Mouse (Mus musculus) splenic B cell, adult 2 months (primary cell): ENCODE results near the gene Tubgcp2.
A peak's percentile ranks its signal among the peaks of the same experiment; 100 is the strongest.

Source experiments
- DNase-seq: peaks from one replicate; pipeline ENCODE4 v3.0.0-alpha.2; 2011; ENCODE audit warnings: low read depth, low spot score
- H3K27me3 ChIP-seq: 2 replicates; pipeline ENCODE4 v1.6.1; 2012; ENCODE audit warnings: mild to moderate bottlenecking, low read length, moderate library complexity, mixed read lengths; ENCODE audit not compliant: control insufficient read depth, poor library complexity, insufficient read depth, severe bottlenecking
- H3K36me3 ChIP-seq: 2 replicates; pipeline ENCODE4 v1.6.1; 2012; ENCODE audit warnings: mild to moderate bottlenecking, low read length, moderate library complexity, mixed read lengths; ENCODE audit not compliant: control insufficient read depth, poor library complexity, insufficient read depth, severe bottlenecking

Gene Tubgcp2

DNA sequence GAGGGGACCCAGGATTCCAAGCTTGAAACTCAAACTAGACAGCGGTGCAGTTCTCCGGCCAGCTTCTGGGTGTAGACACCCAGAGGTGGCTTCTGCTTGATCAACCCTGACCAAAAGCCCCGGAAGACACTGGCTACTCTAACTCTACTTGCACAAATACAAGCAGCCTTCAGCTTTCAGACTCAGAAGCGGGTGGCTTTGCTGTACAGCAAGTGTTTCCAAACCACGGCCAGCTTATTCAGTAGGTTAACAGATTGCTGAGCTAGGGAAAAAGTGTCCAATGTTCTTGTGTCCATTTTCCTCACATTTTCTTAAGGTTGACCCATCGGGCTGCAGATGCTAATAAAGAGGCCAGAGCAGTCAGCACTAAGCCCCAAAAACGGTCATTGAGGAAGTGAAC lies 22.1 kb upstream of the Tubgcp2 start:
- DNase-seq: no peak
- Histone ChIP-seq H3K36me3 (no peaks in the 10 kb centered on the region), H3K27me3 (peaks cover 4% of the 10 kb centered on the region)

DNA sequence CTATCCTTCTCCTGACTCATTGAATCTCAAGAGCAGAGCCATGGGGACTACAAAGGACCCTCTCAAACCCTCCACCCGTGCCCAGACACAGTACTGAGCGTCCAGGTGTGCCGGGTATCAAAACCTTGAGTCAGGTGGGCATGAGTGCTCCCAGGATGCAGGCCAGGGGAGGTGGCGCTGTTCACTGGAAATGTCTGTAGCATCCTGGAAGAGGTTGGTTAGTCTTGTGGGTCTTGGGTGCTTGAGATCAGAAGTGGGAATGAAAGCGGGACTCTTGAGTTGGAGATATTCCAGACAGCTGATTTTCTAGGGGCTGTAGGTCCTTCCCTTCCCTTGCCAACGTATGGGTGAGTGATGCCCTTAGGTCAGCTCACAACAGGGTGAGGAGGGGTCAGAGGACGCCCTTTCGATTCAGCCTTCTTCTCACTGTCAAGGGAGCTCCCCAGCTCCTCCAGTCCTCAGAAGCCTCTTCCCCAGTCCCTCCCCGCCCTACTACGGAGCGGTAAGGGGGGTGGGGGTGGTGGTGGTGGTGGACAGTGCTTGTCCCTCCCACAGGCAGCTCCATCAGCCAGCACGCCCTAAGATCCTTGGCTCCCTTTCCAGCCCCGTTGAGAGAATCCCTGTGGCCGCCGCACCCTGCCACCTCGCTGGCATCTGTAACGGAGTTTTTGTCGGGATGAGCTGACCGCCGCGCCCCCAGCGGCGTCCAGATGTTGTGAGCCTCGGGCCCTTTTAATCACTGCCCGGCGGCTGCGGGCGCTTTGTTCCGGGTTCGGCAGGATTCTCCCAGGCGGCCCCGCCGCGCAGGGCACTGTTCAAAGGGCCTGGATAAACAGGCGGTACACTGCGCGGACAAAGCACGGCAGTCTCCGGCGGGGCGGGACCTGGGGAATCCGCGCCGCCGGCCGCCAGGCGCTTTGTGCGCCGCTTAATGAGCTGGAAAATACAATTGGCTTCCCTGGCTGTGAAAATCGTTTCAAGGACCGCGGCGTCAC lies 21.2 kb upstream of the Tubgcp2 start:
- Histone ChIP-seq H3K27me3 (peaks cover 4% of the 10 kb centered on the region), H3K36me3 (no peaks in the 10 kb centered on the region)
- no peak for DNase-seq

DNA sequence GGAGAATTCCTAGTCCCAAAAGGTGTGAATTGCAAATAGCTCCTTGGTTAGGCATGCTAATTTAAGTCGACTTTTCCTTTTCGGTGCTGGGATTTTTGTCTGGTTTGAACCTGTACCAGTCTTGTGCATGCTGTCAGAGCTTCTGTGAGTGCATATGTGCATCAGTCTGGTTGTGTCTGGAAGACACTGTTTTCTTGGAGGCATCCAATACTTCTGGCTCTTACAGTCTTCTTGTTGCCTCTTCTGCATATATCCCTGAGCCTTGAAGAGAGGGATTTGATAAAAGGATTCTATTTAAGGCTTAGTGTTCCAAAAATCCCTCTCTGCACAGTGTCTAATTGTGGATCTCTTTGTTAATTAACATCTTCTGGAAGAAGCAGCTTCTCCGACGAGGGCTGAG lies 17.7 kb upstream of the Tubgcp2 start:
- Histone ChIP-seq H3K36me3 (no peaks in the 10 kb centered on the region), H3K27me3 (peaks cover 4% of the 10 kb centered on the region)
- DNase-seq: no peak

DNA sequence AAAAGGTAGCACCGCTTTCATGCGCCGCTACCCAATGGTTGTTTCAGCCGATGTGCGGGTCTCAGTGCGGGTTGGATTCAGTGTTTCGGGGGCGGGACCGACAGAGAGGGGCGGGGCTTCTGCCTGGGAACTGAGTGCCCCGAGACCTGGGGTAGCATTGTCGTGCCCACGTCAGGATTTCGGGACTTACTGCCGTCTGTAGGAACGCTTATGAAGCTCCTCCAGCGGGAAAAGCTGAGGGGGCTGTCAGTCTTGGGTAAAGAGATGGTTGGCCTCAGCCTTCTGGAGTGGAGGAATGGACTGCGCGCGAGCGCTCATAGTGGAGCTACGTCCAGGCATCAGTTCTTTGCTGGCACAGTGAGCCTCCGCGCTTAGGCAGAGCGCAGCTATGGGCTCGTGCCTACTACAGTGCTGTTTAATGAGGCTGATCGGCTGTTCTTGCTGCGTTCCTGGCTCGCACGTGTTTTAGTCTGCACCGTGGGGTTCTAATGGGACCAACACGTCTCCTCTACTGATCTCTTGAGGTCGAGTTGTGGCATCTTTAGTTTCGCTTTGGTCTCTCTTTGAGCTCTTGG lies 12.7 kb upstream of the Tubgcp2 start:
- DNase-seq: peak; percentile 31
- Histone ChIP-seq H3K36me3 (no peaks in the 10 kb centered on the region), H3K27me3 (no peaks in the 10 kb centered on the region)

DNA sequence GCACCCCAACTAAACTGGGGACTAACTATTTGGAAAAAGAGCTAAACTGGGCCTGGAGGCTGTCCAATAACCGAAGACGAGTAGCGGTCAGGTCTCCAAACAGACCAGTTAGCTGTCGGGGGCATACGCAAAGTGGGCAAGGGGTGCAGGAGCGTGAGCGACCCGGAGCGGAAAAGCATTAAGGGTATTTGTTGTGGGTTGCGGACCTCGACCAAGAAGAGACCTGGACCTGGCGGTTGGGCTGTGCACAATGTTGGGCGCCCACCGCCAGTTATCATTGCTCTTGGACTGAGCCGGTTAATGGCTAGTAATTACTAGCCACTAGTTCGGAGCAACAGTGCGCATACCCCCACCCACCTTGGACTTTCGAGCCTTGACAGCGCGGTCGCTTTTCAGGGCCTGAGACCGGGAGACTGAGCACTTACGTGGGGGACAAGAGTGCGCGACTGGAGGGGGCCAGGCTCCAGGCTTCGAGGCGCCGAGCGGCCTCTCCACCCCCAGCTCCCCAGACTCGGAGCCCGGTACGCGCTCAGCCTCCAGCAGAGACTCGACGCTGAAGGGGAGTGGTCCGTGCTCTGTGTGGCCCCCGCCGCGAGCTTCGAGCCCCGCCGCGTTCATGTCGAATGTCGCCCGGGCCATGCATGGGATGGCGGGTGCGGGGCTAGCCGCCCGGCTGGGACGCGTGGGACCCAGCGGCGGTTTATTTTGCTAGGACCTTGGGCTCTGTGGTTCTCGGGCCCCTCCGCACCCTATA lies 12.1 kb upstream of the Tubgcp2 start, which contains the start of gene Msx3:
Msx3 (minus strand) TSS at position 729 of the 754 bp plus-strand sequence.
- Histone ChIP-seq H3K36me3 (no peaks in the 10 kb centered on the region), H3K27me3 (no peaks in the 10 kb centered on the region)
- no peak for DNase-seq

DNA sequence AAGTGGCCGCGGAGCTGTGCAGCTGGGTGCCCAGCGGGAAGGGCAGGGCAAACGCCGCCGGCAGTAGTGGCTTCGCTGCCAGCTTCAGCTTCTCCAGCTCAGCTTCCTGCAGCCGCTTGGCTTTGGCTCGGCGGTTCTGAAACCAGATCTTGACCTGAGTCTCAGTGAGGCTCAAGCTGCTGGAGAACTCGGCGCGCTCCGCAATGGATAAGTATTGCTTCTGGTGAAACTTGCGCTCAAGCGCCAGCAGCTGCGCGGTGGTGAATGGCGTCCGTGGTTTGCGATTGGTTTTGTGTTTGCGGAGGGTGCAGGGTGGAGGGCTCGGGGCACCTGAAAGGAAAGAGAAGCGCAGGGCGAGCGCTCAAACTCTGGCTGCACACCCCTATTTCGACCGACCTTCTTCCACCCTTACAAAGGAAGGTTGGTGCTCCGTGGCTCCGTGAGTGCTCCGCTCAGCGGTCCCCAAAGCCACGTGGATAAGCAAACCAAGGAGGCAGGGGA lies 11.4 kb upstream of the Tubgcp2 start:
- no peaks in the 10 kb centered on the region for H3K27me3 ChIP-seq
- H3K36me3 ChIP-seq: no peaks in the 10 kb centered on the region
- DNase-seq: no peak

DNA sequence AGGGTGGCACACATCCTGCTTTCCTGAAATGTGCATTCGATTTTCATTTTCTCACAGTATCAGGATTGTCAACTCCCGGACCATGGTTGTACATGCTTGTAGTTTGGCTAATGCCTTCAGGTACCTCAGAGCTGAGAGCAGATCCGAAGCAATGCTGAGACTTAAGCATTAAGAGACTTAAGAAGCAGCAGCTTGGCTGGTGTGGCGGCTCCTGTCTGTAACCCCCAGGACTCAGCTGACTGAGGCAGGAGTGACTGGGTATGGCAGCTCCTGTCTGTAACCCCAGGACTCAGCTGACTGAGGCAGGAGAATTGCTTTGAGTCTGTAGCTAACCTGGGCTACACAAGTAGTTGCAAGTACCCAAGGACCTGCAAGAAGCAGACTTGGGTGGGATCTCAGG lies 9.1 kb upstream of the Tubgcp2 start:
- Histone ChIP-seq H3K36me3 (no peaks in the 10 kb centered on the region), H3K27me3 (no peaks in the 10 kb centered on the region)
- no peak for DNase-seq

DNA sequence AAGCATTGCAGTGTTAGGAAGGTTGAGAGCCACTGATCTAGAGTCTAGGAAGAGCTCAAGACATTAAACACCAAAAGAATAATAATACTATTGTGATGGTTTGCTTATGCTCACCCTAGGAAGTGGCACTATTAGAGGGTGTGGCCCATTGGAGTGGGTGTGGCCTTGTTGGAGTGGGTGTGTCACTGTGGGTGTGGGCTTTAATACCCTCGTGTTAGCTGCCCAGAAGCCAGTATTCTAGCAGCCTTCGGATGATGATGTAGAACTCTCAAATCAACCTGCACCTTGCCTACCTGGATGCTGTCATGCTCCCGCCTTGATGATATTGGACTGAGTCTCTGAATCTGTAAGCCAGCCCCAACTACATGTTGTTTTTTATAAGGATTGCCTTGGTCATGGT lies 6.3 kb upstream of the Tubgcp2 start:
- no peaks in the 10 kb centered on the region for H3K27me3 ChIP-seq
- no peak for DNase-seq

DNA sequence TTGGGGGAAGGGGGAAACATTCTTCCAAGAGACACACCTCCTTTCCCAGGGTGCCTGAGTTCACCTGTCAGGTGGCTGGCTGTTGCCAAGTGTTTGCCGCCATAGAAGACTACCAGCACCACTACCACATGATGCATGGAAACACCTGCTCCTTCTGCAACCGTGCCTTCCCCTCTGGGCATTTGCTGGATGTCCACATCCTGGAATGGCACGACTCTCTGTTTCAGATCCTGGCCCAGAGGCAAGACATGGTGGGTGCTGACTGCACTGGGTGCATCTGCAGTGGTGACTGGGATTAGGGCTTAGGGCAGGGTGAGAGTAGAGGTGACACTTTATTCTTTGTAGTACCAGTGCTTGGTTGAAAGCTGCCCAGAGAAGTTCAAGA lies 694 bp upstream of the Tubgcp2 start:
- Histone ChIP-seq H3K27me3 (no peaks in the 10 kb centered on the region), H3K36me3 (no peaks in the 10 kb centered on the region)
- DNase-seq: no peak

More for the DNA sequence above, 6.3 kb upstream of the Tubgcp2 start:
- H3K36me3 ChIP-seq: no peaks in the 10 kb centered on the region

DNA sequence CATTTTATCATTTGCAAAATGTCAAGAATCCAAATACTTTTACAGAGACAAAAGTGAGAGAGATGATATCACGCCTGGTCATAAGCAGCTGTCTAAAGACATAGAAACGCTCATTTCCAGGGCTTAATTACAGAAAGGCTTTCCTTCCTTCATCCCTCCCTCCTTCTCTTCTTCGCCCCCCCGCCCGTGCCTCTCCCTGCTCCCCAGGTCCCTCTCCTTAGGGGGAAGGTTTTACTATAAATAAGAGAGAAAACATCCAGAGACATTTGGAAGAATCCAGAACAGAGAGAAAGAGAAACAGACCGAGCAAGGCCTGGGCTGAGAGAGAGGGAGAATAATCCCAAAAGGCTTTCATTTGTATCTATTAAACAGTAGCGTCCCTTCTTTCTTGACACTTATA lies 1.0 kb downstream of the Tubgcp2 start:
- no peak for DNase-seq
- H3K27me3 ChIP-seq: no peaks in the 10 kb centered on the region
- H3K36me3 ChIP-seq: no peaks in the 10 kb centered on the region

DNA sequence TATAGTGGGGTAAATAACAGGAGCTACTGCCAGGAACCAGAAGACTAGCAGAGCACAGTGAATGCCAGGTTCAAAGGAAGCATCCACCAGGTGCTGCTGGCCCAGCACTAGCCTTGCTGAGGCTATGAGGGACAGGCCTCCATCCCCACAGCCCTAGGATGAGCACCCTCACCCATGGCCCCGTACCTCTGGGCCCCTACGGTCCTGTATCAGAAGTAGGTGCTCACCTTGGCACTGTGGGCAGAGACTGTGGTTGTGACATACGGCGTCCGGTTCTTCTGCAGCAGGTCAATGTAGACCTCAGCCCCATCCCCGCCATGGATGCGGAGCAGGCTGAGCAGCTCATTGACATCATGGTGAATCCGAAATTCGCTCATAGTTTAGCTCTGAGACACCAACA lies 3.1 kb downstream of the Tubgcp2 start:
- Histone ChIP-seq H3K36me3 (peaks cover 8% of the 10 kb centered on the region), H3K27me3 (no peaks in the 10 kb centered on the region)
- DNase-seq: no peak

DNA sequence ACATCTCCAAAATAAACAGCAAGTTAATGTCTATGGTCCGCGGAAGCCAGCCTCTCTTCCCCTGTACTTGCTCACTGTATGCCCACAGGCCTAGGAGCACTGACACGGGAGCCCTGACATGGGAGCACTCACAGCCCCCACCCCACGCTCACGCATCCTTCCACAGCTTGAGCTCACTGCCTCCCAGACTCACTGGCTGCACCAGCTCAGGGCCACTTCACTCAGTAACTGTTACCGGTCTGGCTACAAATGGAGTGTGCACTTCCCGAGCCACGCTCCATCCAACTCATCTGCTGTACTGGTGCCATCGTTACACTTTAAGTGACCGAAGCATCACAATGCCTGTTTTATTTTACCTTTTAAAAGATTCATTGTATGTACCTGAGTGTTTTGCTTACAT lies 4.1 kb downstream of the Tubgcp2 start:
- H3K27me3 ChIP-seq: no peaks in the 10 kb centered on the region
- H3K36me3 ChIP-seq: peaks cover 13% of the 10 kb centered on the region
- no peak for DNase-seq

DNA sequence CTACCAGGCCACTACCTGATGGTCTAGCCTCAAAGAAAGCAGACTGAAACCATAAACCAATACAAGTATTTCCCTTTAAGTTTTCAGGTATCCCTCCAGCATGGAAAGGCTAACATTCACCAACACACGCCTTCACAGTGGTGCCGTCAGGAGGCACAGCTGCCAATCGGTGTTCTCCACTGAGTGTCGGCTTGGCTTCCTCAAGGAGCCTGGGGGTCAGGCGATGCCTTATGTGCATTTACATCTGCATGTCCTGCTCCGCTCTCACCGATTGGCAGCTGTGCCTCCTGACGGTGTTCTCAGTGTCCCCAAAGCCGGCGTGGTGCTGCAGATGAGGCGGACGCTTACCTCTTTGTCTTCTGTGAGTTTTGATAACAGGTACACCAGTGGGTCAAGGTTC lies 4.7 kb downstream of the Tubgcp2 start:
- no peaks in the 10 kb centered on the region for H3K27me3 ChIP-seq
- peaks cover 13% of the 10 kb centered on the region for H3K36me3 ChIP-seq
- DNase-seq: no peak

DNA sequence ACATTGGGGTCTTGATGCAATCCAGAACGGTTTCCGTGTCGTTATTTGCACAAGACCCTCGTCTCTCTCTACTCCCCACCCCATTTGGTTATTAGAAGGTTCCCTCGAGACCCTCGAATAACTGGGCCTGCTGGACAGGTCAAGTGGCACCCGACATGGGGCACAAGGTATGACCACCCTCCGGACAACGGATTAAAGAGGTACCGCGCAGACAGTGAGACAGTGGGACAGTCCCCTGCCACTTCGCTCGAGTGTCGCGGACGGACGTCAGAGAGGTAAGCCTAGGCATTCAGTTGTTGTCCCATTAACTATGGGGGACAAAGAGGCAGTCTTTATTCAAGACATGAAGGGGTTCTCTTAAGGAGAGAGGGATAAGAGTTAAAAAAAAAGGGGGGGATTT lies 25.1 kb downstream of the Tubgcp2 start:
- DNase-seq: no peak
- H3K27me3 ChIP-seq: no peaks in the 10 kb centered on the region

DNA sequence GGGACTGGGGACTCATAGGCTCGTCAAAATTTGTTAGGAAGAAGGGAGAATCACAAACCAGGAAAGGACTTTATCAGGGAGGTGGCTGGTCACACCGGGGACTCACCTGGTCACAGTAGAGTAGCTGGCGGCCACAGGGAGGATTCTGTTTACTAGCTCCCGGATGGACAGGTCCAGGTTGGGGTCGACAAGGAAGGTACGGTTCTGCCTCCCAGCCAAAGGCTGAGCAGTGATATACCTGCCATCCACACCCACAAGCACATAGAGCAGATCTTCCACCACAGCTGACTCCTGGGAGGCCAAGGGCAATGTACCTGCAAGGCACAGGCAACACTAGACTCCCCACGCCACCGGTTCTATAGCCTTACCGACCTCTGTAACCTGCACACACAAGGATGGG lies 28.7 kb downstream of the Tubgcp2 start:
- Histone ChIP-seq H3K36me3 (peaks cover 3% of the 10 kb centered on the region), H3K27me3 (no peaks in the 10 kb centered on the region)
- no peak for DNase-seq

More for the DNA sequence above, 25.1 kb downstream of the Tubgcp2 start:
- H3K36me3 ChIP-seq: no peaks in the 10 kb centered on the region
